Mouse (Mus musculus): ENCODE data around the gene Atp8a2.

The Atp8a2 gene

GRCm38 (mm10) chr14:60163367-60163766, 33.6 kb downstream of the Atp8a2 start:
- in situ Hi-C loops (cut with MboI, MseI), result no loop called here

- in situ Hi-C loops (cut with MboI, MseI), result loop anchor here (10.0 kb wide), 1 partner anchor 1072 kb away; no protein-coding TSS in a partner anchor
Observed at GRCm38 (mm10) chr14:60152373-60152772, 44.6 kb downstream of the Atp8a2 start.

GRCm38 (mm10) chr14:60148893-60149292, 48.1 kb downstream of the Atp8a2 start:
- in situ Hi-C loops (cut with MboI, MseI), result no loop called here

- in situ Hi-C loops (cut with MboI, MseI), result no loop called here
Observed at GRCm38 (mm10) chr14:60143234-60143633, 53.7 kb downstream of the Atp8a2 start.

GRCm38 (mm10) chr14:60138339-60138738, 58.6 kb downstream of the Atp8a2 start:
- in situ Hi-C loops (cut with MboI, MseI), result no loop called here

- in situ Hi-C loops (cut with MboI, MseI), result no loop called here
Observed at GRCm38 (mm10) chr14:60137812-60138211, 59.2 kb downstream of the Atp8a2 start.

GRCm38 (mm10) chr14:60135801-60136200, 61.2 kb downstream of the Atp8a2 start:
- in situ Hi-C loops (cut with MboI, MseI), result no loop called here

- in situ Hi-C loops (cut with MboI, MseI), result no loop called here
Observed at GRCm38 (mm10) chr14:60134720-60135119, 62.3 kb downstream of the Atp8a2 start.

- in situ Hi-C loops (cut with MboI, MseI), result no loop called here
Observed at GRCm38 (mm10) chr14:60131196-60131876, 65.6 kb downstream of the Atp8a2 start.

- in situ Hi-C loops (cut with MboI, MseI), result no loop called here
Observed at GRCm38 (mm10) chr14:60129564-60129963, 67.4 kb downstream of the Atp8a2 start.

GRCm38 (mm10) chr14:60125202-60125601, 71.8 kb downstream of the Atp8a2 start:
- in situ Hi-C loops (cut with MboI, MseI), result no loop called here

- in situ Hi-C loops (cut with MboI, MseI), result no loop called here
Observed at GRCm38 (mm10) chr14:60121572-60121971, 75.4 kb downstream of the Atp8a2 start.

- in situ Hi-C loops (cut with MboI, MseI), result no loop called here
Observed at GRCm38 (mm10) chr14:60117792-60118585, 79.0 kb downstream of the Atp8a2 start.

- in situ Hi-C loops (cut with MboI, MseI), result no loop called here
Observed at GRCm38 (mm10) chr14:60086808-60087725, 109.9 kb downstream of the Atp8a2 start.

- in situ Hi-C loops (cut with MboI, MseI), result no loop called here
Observed at GRCm38 (mm10) chr14:60086254-60086807, 110.6 kb downstream of the Atp8a2 start.

GRCm38 (mm10) chr14:60082771-60083170, 114.2 kb downstream of the Atp8a2 start:
- in situ Hi-C loops (cut with MboI, MseI), result no loop called here

GRCm38 (mm10) chr14:60072496-60072895, 124.5 kb downstream of the Atp8a2 start:
- in situ Hi-C loops (cut with MboI, MseI), result no loop called here

GRCm38 (mm10) chr14:60065186-60065585, 131.8 kb downstream of the Atp8a2 start:
- in situ Hi-C loops (cut with MboI, MseI), result no loop called here

- in situ Hi-C loops (cut with MboI, MseI), result no loop called here
Observed at GRCm38 (mm10) chr14:60061023-60061422, 136.0 kb downstream of the Atp8a2 start.

GRCm38 (mm10) chr14:60058867-60059266, 138.1 kb downstream of the Atp8a2 start:
- in situ Hi-C loops (cut with MboI, MseI), result loop anchor here (10.0 kb wide), 1 partner anchor 786 kb away; no protein-coding TSS in a partner anchor

- in situ Hi-C loops (cut with MboI, MseI), result loop anchor here (10.0 kb wide), 1 partner anchor 790 kb away; no protein-coding TSS in a partner anchor
Observed at GRCm38 (mm10) chr14:60055231-60055630, 141.7 kb downstream of the Atp8a2 start.

All from T-helper 2 cell (primary cell).